Mouse (Mus musculus) testis, adult 2 months (tissue): Measurements from ENCODE around the gene Sgta. TPM values are rescaled to one million over a fixed set of nuclear protein-coding genes. Genes with fewer than 3 reads are reported as not detected.

Experiments used
- H3K27ac ChIP-seq: fragments of 200-500 bp; 2 replicates; pipeline ENCODE4 v1.5.1; 2012; ENCODE audit warnings: low read depth, low read length; ENCODE audit not compliant: control insufficient read depth, insufficient read depth
- H3K27me3 ChIP-seq: fragments of 200-500 bp; 2 replicates; pipeline ENCODE4 v1.6.1; 2012; ENCODE audit warnings: mild to moderate bottlenecking, low read length, moderate library complexity; ENCODE audit not compliant: control insufficient read depth, insufficient read depth
- H3K36me3 ChIP-seq: fragments of 200-500 bp; 2 replicates; pipeline ENCODE4 v1.6.1; 2012; ENCODE audit warnings: mild to moderate bottlenecking, low read length; ENCODE audit not compliant: control insufficient read depth, insufficient read depth
- H3K4me1 ChIP-seq: fragments of 200-500 bp; 2 replicates; pipeline ENCODE4 v1.6.1; 2012; ENCODE audit warnings: low read length; ENCODE audit not compliant: control insufficient read depth, insufficient read depth
- H3K4me3 ChIP-seq: fragments of 200-500 bp; 2 replicates; pipeline ENCODE4 v1.5.1; 2012; ENCODE audit warnings: low read depth, mild to moderate bottlenecking, low read length, moderate library complexity, mixed read lengths; ENCODE audit not compliant: control insufficient read depth
- CTCF ChIP-seq: fragments of 200-500 bp; IDR thresholded peaks from 2 replicates; pipeline ENCODE4 v1.5.1; 2012; ENCODE audit warnings: low read depth, mild to moderate bottlenecking, inconsistent platforms, low read length, moderate library complexity; ENCODE audit not compliant: control insufficient read depth, insufficient read depth, insufficient replicate concordance
- POLR2A ChIP-seq: fragments of 200-500 bp; IDR thresholded peaks from 2 replicates; pipeline ENCODE4 v1.6.1; 2012; ENCODE audit warnings: low read depth, mild to moderate bottlenecking, inconsistent platforms, low read length, moderate library complexity; ENCODE audit not compliant: control insufficient read depth
- polyA plus RNA-seq: library from polyadenylated mRNA; depleted of rRNA; stranded (reverse); fragments of >200 nt; gene quantifications from 2 replicates; pipeline ENCODE4 v1.2.3, GENCODE M21; 2012

The Sgta gene
- polyA plus RNA-seq, 1 experiment: 203 TPM

DNA sequence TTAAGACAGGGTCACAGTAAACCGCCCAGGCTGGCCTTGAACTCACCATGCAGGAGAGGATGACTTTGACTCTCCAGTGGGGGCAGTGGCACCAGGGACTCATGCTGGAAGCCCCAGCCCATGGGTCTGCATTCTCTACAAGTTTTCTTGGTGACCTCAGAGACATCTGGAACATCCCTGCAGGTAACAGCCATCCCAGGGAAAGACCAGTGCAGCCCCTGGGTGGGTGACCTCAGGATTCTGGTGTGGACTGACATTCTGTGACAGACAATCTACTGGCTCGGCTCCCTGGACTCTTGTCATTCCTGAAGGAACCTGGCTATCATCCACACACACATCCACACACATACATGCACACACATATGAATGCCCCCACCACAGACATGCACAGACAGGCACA lies 44.3 kb downstream of the Sgta start:
- no peaks in the 10 kb centered on the region for H3K36me3 ChIP-seq
- no peak for TF ChIP-seq POLR2A
- TF ChIP-seq CTCF: no peak
- no peak overlapping the region for H3K27ac ChIP-seq
- H3K4me1 ChIP-seq: peaks cover 17% of the 10 kb centered on the region
- H3K4me3 ChIP-seq: no peak overlapping the region
- no peaks in the 10 kb centered on the region for H3K27me3 ChIP-seq

DNA sequence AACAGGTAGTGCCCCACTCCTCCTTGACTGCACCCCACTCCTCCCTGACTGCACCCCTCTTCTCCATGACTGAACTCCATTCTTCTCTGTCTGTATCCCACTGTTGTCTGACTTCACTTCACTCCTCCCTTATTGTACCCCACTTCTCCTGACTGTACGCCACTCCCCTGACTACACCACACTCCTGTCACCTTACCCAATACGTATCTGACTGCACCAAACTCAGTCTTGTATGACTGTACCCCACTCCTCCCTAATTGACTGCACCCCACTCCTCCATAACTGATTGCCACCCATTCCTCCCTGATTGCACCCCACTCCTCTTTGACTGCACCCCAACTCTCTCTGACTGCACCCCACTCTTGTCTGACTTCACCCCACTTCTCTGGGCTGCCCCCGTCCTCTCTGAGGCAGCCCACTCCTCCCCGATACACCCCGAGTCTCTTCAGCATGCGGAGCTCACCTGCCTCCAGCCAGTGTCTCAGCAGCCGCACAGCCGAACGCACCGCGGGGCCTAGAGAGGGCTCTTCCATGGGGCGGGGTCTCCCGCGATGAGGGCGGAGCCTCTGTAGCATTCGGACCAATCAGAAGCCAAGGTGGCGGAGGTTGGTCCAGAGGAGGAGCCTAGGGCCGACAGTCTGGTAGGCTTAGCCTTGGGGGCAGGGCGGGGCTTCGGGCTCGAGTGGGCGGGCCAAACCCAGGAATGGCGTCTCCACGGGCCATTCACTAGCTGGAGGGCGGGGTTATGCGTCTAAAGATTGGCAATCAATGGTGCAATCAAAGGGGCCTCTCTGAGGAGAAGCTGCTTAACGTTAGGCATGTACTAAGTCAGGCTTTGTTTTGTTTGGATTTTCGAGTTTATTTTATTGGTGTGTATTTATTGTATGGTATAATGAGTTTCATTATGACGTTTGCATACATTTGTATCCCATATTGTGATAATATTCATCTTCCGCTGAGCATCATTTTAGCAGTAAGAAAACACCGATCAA lies 45.3 kb downstream of the Sgta start, which contains the start of gene Gng7:
Gene Gng7, minus strand, starts transcription at position 553 of the 992 bp plus-strand sequence.
- Histone ChIP-seq H3K27ac (no peak within 1 kb of the TSS), H3K4me3 (peak within 1 kb of the TSS; percentile 17)
- TF ChIP-seq CTCF (no peak), POLR2A (no peak; the same call in 1 of the 2 replicates)

DNA sequence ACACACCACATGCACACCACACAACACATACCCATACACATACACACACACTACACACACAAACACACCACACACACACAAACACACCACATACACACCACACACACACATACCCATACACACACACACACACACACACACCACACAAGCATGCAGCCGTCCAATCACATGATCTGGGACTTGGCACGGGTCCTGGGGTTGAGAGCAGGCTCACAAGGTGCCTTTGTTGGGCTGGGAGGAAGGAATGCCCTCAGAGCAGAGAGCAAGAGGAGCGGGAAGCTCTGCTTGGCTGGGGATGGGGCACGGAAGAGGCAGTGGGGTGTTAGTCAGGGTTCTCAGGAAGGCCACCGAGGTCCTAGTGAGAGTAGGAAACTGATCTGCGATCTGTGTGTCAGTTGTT lies 49.1 kb downstream of the Sgta start:
- no peak overlapping the region for H3K4me3 ChIP-seq
- H3K27me3 ChIP-seq: no peaks in the 10 kb centered on the region
- H3K36me3 ChIP-seq: no peaks in the 10 kb centered on the region
- H3K4me1 ChIP-seq: peaks cover 7% of the 10 kb centered on the region
- TF ChIP-seq CTCF (no peak), POLR2A (no peak)
- H3K27ac ChIP-seq: no peak overlapping the region

More for the DNA sequence above, 45.3 kb downstream of the Sgta start, which contains the start of gene Gng7:
- peaks cover 17% of the 10 kb centered on the region for H3K4me1 ChIP-seq
- H3K27me3 ChIP-seq: no peaks in the 10 kb centered on the region
- no peaks in the 10 kb centered on the region for H3K36me3 ChIP-seq

DNA sequence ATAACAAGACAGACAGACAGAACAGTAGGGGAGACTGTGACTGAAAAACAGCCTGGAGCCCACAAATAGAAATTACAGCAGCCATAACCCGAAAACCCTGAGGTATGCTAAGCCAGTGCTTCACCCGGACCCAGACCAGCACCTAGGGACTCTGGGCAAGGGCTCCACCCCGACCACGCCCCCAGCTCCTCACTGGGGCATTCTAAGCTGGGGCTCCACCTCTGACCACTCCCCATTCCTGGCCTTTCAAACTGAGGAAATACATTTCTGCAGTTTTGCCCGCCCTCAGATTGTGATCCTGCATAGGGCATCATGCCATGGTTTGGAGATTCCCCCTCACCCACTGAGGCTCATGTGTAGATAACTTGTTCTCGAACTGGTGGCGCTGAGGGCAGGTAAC lies 52.7 kb downstream of the Sgta start:
- Histone ChIP-seq H3K4me1 (no peaks in the 10 kb centered on the region), H3K27me3 (no peaks in the 10 kb centered on the region), H3K4me3 (no peak overlapping the region), H3K36me3 (no peaks in the 10 kb centered on the region), H3K27ac (no peak overlapping the region)
- no peak for TF ChIP-seq POLR2A
- TF ChIP-seq CTCF: no peak

DNA sequence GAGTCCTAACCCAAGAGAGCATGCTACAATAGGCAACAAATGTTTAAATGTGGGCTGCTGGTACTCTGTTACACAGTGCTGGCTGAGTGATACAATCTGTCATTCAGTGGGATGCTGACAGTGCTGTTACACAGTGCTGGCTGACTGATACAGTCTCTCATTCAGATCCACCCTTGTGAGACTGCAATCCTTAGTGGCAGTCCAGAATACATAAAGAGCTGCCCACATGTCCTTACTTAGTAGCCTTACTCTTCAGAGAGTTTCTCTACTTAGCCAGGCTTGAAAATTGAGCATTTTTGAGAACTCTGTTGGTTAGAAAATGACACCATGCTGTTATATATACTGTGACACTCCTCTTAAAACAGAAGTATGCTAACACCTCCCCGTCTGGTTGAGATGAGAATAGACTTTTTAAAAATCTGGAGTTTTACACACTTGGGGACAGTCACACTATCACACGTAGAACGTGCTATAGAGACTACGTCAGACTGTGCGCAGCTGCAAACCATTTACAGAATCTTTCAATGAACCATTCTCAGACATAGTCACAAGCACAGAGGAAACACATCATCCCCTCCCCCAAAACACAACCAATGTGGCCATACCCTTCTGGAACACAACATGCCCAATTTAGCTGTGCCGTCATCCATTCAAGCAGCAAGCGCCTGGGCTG lies 53.8 kb downstream of the Sgta start:
- H3K4me3 ChIP-seq: no peak overlapping the region
- no peaks in the 10 kb centered on the region for H3K27me3 ChIP-seq
- TF ChIP-seq CTCF: no peak
- no peak for TF ChIP-seq POLR2A
- no peaks in the 10 kb centered on the region for H3K36me3 ChIP-seq
- H3K4me1 ChIP-seq: no peaks in the 10 kb centered on the region
- no peak overlapping the region for H3K27ac ChIP-seq

GRCm38 (mm10) chr10:81001161-81001560 lies 58.8 kb downstream of the Sgta start:
- H3K27me3 ChIP-seq: no peaks in the 10 kb centered on the region
- H3K4me3 ChIP-seq: no peak overlapping the region
- TF ChIP-seq POLR2A (no peak), CTCF (no peak)
- no peak overlapping the region for H3K27ac ChIP-seq
- H3K4me1 ChIP-seq: peaks cover 22% of the 10 kb centered on the region
- no peaks in the 10 kb centered on the region for H3K36me3 ChIP-seq

DNA sequence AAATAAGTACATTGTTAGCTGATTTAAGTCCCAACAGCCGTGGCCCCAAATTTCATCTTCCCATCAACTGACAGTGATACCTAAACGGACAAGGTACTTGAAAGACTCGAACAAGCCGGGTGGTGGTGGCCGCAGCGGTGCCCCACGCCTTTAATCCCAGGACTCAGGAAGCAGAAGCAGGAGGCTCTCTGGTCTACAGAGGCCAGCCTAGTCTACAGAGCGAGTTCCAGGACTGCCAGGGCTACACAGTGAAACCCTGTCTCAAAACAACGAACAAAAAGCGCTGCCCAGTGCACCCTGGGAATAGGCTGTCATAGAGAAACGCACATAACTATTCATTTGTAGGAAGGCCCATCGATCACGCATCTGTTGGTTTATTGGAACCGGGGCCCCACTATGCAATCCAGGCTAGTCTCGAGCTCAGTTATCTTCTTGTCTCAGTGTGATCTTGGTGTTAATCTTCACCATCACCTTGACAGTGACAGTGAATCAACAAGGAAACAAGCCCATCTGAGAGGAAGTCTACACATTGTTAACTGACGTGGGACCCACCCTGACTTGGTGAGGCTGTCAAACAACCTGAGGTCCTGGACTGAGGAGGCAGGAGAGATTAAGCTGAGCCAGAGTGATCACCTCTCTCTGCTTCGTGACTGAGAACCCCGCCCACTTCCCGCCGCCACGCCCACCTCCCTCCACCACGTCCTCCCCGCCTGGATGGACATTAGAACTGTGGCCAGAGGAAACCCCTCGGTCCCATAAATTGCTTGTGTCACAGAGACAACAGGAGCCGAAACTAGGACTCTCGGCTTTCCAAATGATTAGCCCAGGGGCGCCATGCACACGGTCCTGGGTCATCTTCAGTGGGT lies 59.6 kb downstream of the Sgta start:
- no peak for TF ChIP-seq CTCF
- TF ChIP-seq POLR2A: no peak
- peaks cover 22% of the 10 kb centered on the region for H3K4me1 ChIP-seq
- H3K27ac ChIP-seq: no peak overlapping the region
- no peaks in the 10 kb centered on the region for H3K27me3 ChIP-seq
- no peaks in the 10 kb centered on the region for H3K36me3 ChIP-seq
- H3K4me3 ChIP-seq: no peak overlapping the region
